Mouse (Mus musculus): ENCODE data around the gene Dock3. TPM values are rescaled to one million over a fixed set of nuclear protein-coding genes. Genes with fewer than 3 reads are reported as not detected.
A peak's percentile ranks its signal among the peaks of the same experiment; 100 is the strongest.

Gene Dock3
- polyA plus RNA-seq, 1 experiment from 2014 or later = 0.20 TPM

DNA sequence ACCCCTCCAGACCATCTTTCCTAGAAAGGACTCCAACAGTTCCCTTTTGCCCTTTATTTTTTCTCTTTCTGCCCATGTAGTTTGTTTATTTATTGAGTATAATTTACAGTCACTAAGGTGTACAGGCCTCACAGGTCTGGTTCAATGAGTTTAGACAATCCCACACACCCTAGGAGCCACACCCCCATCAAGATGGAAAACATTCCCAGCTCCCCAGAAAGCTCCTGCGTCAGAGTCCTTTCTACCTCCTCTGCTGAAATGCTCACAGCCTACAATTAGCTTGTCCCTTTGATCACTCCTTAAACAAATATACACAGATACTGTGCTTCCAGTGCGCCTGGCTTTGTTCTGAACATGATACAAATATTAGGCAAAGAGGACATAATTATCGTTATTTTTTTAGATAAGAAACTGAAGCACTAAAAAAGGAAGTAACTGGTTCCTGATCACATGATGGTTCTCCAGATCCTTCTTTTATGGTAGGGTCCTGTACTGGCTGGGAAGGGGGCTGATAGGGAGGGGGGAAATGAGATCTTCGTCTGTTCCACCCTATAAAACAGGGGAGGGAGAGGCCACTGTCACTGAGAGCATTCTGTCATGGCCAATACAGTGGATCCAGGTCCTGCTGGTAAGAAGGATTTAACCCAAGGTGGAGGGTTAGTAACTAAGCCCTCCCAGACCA is 36.2 kb upstream of the Dock3 start:
- peak; percentile 73 for ATAC-seq (replicated peaks; ENCODE audit: low FRiP score, low read depth)
- Histone ChIP-seq H3K4me2 (ENCODE audit: low read length) (no peak overlapping the region), H3K4me1 (replicated peaks; ENCODE audit: insufficient read depth, low read length) (no peaks in the 10 kb centered on the region), H3K27me3 (ENCODE audit: insufficient read depth, low read length) (no peaks in the 10 kb centered on the region), H3K27ac (no peak overlapping the region), H3K36me3 (ENCODE audit: insufficient read depth, low read length) (no peaks in the 10 kb centered on the region), H3K9ac (ENCODE audit: low read depth, low read length) (no peak overlapping the region), H3K9me3 (replicated peaks; ENCODE audit: low read length) (no peaks in the 10 kb centered on the region), H3K4me3 (replicated peaks; ENCODE audit: low read depth, low read length) (no peak overlapping the region)
- no peak for TF ChIP-seq CTCF (IDR thresholded peaks at IDR 0.05; ENCODE audit: low read depth)
- WGBS = 17% methylated on average over 4 of the region's 4 CpGs
- peak; percentile 61 for DNase-seq (ENCODE audit: low spot score)

- H3K36me3 ChIP-seq (ENCODE audit: insufficient read depth, low read length) = no peaks in the 10 kb centered on the region
- WGBS = 45% methylated on average over 1 of the region's 1 CpGs
- H3K4me3 ChIP-seq (replicated peaks; ENCODE audit: low read depth, low read length) = no peak overlapping the region
- ATAC-seq (replicated peaks; ENCODE audit: low FRiP score, low read depth) (no peak), DNase-seq (ENCODE audit: low spot score) (no peak)
- H3K27ac ChIP-seq = no peak overlapping the region
- no peaks in the 10 kb centered on the region for H3K4me1 ChIP-seq (replicated peaks; ENCODE audit: insufficient read depth, low read length)
- no peak overlapping the region for H3K4me2 ChIP-seq (ENCODE audit: low read length)
- no peak overlapping the region for H3K9ac ChIP-seq (ENCODE audit: low read depth, low read length)
- TF ChIP-seq CTCF (IDR thresholded peaks at IDR 0.05; ENCODE audit: low read depth) = no peak
- no peaks in the 10 kb centered on the region for H3K9me3 ChIP-seq (replicated peaks; ENCODE audit: low read length)
- H3K27me3 ChIP-seq (ENCODE audit: insufficient read depth, low read length) = no peaks in the 10 kb centered on the region
Measured at GRCm38 (mm10) chr9:107267028-107267427, 35.3 kb upstream of the Dock3 start.

DNA sequence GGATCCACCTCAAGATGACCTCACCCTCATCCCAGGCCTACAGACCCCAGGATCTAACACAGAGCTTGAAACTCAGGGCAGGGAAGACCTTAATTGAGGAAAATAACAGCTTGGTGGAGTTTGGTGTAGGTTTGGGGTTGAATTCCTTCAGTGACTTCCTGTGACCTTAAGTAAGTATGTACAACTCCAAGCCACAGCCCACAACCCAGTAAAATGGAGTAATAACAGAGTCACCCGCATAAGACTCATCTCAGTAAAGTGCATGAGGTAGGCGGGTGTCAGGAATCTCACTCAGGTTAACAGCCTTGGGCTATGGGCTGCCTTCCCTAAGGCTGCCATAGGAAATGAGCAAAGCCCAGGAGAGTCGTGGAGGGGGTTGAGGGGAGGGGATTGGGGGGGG is 33.0 kb upstream of the Dock3 start:
- no peak overlapping the region for H3K4me2 ChIP-seq (ENCODE audit: low read length)
- 62% methylated on average over 3 of the region's 3 CpGs for WGBS
- H3K27me3 ChIP-seq (ENCODE audit: insufficient read depth, low read length) = no peaks in the 10 kb centered on the region
- no peaks in the 10 kb centered on the region for H3K4me1 ChIP-seq (replicated peaks; ENCODE audit: insufficient read depth, low read length)
- no peak for TF ChIP-seq CTCF (IDR thresholded peaks at IDR 0.05; ENCODE audit: low read depth)
- H3K9me3 ChIP-seq (replicated peaks; ENCODE audit: low read length) = no peaks in the 10 kb centered on the region
- DNase-seq (ENCODE audit: low spot score) (no peak), ATAC-seq (replicated peaks; ENCODE audit: low FRiP score, low read depth) (no peak)
- no peak overlapping the region for H3K9ac ChIP-seq (ENCODE audit: low read depth, low read length)
- H3K36me3 ChIP-seq (ENCODE audit: insufficient read depth, low read length) = no peaks in the 10 kb centered on the region
- H3K27ac ChIP-seq = no peak overlapping the region
- no peak overlapping the region for H3K4me3 ChIP-seq (replicated peaks; ENCODE audit: low read depth, low read length)

DNA sequence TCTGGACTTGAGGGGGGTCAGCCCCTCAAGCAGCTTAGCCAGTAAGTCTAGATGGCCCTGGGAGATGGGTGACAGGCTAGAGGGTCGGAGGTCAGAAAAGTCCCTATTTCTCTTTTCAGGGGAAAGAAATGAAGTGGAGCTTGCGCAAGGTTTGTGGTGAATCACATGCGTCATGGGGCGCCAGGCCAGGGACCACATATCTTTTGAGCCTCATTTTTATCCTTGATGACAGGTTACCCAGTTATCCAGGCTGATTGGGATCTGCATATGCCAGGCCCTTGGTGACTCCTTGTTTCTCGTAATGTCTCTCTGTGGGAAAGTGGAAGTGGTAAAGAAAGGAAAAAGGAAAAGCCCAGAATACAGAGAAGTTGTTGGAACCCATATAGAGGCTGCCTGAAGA is 32.2 kb upstream of the Dock3 start:
- H3K4me3 ChIP-seq (replicated peaks; ENCODE audit: low read depth, low read length) = no peak overlapping the region
- no peaks in the 10 kb centered on the region for H3K27me3 ChIP-seq (ENCODE audit: insufficient read depth, low read length)
- H3K4me2 ChIP-seq (ENCODE audit: low read length) = no peak overlapping the region
- WGBS = 81% methylated on average over 5 of the region's 5 CpGs
- H3K9ac ChIP-seq (ENCODE audit: low read depth, low read length) = no peak overlapping the region
- TF ChIP-seq CTCF (IDR thresholded peaks at IDR 0.05; ENCODE audit: low read depth) = no peak
- no peaks in the 10 kb centered on the region for H3K36me3 ChIP-seq (ENCODE audit: insufficient read depth, low read length)
- no peak overlapping the region for H3K27ac ChIP-seq
- DNase-seq (ENCODE audit: low spot score) (no peak), ATAC-seq (replicated peaks; ENCODE audit: low FRiP score, low read depth) (no peak)
- H3K9me3 ChIP-seq (replicated peaks; ENCODE audit: low read length) = no peaks in the 10 kb centered on the region
- H3K4me1 ChIP-seq (replicated peaks; ENCODE audit: insufficient read depth, low read length) = no peaks in the 10 kb centered on the region

- Histone ChIP-seq H3K27me3 (ENCODE audit: insufficient read depth, low read length) (no peaks in the 10 kb centered on the region), H3K4me1 (replicated peaks; ENCODE audit: insufficient read depth, low read length) (no peaks in the 10 kb centered on the region), H3K9ac (ENCODE audit: low read depth, low read length) (no peak overlapping the region), H3K4me2 (ENCODE audit: low read length) (no peak overlapping the region), H3K9me3 (replicated peaks; ENCODE audit: low read length) (no peaks in the 10 kb centered on the region), H3K4me3 (replicated peaks; ENCODE audit: low read depth, low read length) (no peak overlapping the region), H3K27ac (no peak overlapping the region), H3K36me3 (ENCODE audit: insufficient read depth, low read length) (no peaks in the 10 kb centered on the region)
- WGBS = 55% methylated on average over 7 of the region's 7 CpGs
- no peak for DNase-seq (ENCODE audit: low spot score)
- no peak for TF ChIP-seq CTCF (IDR thresholded peaks at IDR 0.05; ENCODE audit: low read depth)
- no peak for ATAC-seq (replicated peaks; ENCODE audit: low FRiP score, low read depth)
Measured at GRCm38 (mm10) chr9:107262375-107262774, 30.7 kb upstream of the Dock3 start.

- no peak for DNase-seq (ENCODE audit: low spot score)
- H3K4me3 ChIP-seq (replicated peaks; ENCODE audit: low read depth, low read length) = no peak overlapping the region
- no peak overlapping the region for H3K9ac ChIP-seq (ENCODE audit: low read depth, low read length)
- no peaks in the 10 kb centered on the region for H3K9me3 ChIP-seq (replicated peaks; ENCODE audit: low read length)
- 72% methylated on average over 6 of the region's 6 CpGs for WGBS
- no peak for ATAC-seq (replicated peaks; ENCODE audit: low FRiP score, low read depth)
- TF ChIP-seq CTCF (IDR thresholded peaks at IDR 0.05; ENCODE audit: low read depth) = no peak
- no peak overlapping the region for H3K4me2 ChIP-seq (ENCODE audit: low read length)
- H3K27me3 ChIP-seq (ENCODE audit: insufficient read depth, low read length) = no peaks in the 10 kb centered on the region
- no peaks in the 10 kb centered on the region for H3K4me1 ChIP-seq (replicated peaks; ENCODE audit: insufficient read depth, low read length)
- H3K27ac ChIP-seq = no peak overlapping the region
- no peaks in the 10 kb centered on the region for H3K36me3 ChIP-seq (ENCODE audit: insufficient read depth, low read length)
Measured at GRCm38 (mm10) chr9:107261792-107262191, 30.1 kb upstream of the Dock3 start.

DNA sequence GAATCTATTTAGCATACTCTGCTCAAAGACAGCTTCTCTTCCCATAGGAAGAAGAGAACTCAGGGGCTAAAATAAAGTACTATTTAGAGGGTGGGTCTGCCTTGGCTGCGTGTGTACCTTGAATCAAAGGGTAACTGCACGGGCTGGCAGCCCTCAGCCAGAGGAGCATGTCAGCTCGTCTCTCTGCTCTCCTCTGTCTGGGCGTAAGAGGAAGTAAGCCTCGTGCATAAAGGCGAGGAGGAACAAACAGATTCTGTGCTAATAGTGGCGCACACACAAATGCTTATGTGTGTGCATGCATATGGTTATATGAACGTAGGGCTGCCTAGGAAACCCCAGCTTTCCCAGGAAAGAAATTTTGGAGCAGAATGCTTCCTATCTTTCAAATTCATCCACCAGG is 29.1 kb upstream of the Dock3 start:
- no peak overlapping the region for H3K9ac ChIP-seq (ENCODE audit: low read depth, low read length)
- WGBS = 54% methylated on average over 8 of the region's 8 CpGs
- no peaks in the 10 kb centered on the region for H3K9me3 ChIP-seq (replicated peaks; ENCODE audit: low read length)
- H3K4me2 ChIP-seq (ENCODE audit: low read length) = no peak overlapping the region
- no peaks in the 10 kb centered on the region for H3K4me1 ChIP-seq (replicated peaks; ENCODE audit: insufficient read depth, low read length)
- no peak overlapping the region for H3K4me3 ChIP-seq (replicated peaks; ENCODE audit: low read depth, low read length)
- no peaks in the 10 kb centered on the region for H3K36me3 ChIP-seq (ENCODE audit: insufficient read depth, low read length)
- no peaks in the 10 kb centered on the region for H3K27me3 ChIP-seq (ENCODE audit: insufficient read depth, low read length)
- ATAC-seq (replicated peaks; ENCODE audit: low FRiP score, low read depth) = no peak
- TF ChIP-seq CTCF (IDR thresholded peaks at IDR 0.05; ENCODE audit: low read depth) = no peak
- DNase-seq (ENCODE audit: low spot score) = no peak
- no peak overlapping the region for H3K27ac ChIP-seq
